Mouse (Mus musculus) spleen, postnatal 36 days (tissue): ENCODE measurements around the gene Tbpl1.

Experiments used
- DNase-seq, 2 experiments: peaks; one replicate each; pipeline ENCODE4 v3.0.0; 2022; ENCODE audit warnings: low spot score in 2 of 2, mixed read lengths in 1 of 2

Tbpl1 gene

GRCm38 (mm10) chr10:22731272-22732093 lies at the start of gene Tbpl1:
Gene Tbpl1, minus strand, starts transcription at chr10:22731938.
- peak; percentile 96 to 97 for DNase-seq

DNA sequence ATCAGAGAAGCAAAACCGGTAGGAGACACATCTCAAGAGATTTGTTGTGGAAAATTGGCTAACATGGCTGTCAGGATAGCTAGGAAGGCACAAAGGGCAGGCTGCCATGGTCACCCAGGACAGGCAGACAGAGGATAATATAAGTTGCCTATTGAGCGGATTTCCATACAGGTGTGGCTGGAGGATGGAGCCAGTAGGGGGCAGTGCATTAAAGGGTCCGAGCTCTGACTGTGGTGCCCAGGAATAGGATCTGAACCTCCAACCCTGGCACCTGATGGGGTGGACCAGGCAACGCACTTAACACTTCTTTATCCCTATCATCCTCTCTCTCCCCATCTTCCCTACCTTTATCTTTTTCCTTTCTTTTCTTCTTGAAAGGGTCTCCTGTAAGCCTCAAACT lies 49.7 kb upstream of the Tbpl1 start:
- no peak for DNase-seq

DNA sequence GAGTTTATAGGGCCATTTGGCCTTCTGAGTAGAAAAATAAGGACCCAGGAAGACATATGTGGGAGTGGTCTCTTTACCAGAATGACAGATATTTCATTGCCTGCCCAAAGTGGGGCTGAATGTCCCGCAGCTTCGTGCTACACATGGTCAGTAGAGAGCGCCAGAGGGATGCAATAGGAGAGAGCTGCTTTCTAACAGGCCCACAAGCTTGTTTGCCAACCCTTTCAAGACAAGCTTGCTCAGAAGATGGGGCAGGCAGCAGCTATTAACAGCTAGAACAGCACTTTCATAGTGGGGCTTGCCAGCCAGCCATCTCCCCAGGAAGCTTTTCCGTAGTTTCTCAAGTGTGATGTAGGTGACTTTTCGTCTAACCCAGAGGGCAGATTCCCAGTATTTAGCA lies 46.2 kb upstream of the Tbpl1 start:
- DNase-seq = no peak

GRCm38 (mm10) chr10:22776007-22776698 lies 44.4 kb upstream of the Tbpl1 start:
- DNase-seq = no peak

DNA sequence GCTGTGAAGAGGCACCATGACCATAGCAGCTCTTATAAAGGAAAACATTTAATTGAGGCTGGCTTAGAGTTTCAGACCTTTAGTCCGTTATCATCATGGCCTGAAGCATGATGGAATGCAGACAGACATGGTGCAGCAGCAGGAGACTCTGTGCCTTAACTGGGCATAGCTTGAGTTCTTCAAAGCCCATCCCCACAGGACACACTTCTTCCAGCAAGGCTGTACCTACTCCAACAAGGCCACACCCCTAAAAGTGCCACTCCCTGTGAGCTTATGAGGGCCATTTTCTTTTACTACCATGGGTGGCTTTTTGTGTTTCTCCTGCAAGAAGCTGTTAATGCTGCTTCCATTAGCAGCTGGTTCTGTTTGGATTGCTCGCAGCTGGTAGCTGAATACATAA lies 43.7 kb upstream of the Tbpl1 start:
- DNase-seq = no peak

DNA sequence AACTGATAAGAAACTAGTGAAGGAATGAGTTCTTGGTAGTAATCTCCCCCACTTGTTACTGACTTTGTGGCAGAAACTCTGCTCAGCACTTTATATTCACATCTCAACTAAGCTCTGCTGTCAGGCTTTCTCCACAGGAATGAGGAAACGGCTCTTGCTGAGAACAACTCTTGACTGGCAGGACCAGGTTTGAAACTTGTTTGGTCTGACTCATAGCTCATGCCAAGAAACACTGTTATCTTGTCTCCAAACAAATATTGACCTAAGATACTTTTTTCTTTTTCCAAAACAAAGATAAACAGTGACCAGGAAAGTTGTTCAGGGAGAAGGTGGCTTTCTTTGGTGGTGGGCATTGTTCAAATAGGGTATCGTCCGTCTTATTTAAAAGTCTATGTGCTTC lies 42.9 kb upstream of the Tbpl1 start:
- DNase-seq = no peak

GRCm38 (mm10) chr10:22754240-22754639 lies 22.5 kb upstream of the Tbpl1 start:
- no peak for DNase-seq

GRCm38 (mm10) chr10:22751175-22751682 lies 19.5 kb upstream of the Tbpl1 start:
- no peak for DNase-seq

DNA sequence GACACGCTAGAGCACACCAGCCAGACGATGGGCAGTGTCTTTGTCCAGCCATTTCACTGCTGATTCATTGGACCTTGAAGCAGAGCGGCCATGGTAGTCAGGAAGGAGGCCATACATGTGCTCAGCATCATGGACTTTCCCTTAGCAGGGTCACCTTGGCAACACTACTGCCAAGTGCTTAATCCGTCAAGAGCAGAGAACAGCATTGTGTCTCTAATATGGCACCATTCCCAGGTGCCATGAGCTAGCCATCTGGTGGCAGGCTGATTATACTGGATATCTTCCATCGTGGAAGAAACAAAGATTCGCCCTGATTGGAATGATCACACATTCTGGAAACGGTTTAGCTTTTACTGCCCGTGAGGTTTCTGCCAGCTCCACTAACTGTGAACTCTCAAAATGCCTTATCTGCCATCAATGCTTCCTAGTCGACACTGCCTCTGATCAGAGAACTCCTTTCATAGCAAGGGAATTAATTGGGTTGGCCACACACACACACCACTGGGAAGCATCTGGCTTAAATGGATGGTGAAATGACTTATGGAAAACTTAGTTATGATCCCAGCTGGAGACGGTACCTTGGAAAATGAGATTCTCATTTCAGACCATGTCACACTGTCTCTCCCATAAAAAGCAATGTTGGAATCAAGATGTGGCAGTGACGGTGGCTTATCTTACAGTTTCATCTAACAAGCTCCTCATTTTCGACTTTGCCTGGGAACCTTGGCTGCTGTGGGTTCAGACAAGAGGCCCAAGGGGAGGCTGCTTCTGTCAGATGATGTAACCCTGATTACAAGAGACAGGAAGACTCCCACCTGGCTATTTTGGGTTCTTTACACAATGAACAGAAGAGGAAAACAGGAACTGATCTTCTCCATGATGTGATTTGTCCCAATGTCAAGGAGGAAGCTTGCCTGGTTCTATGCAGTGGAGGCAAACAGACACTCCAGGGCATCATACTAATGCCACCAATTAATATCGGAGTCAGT lies 14.9 kb upstream of the Tbpl1 start:
- no peak for DNase-seq

- no peak for DNase-seq
Observed at GRCm38 (mm10) chr10:22745922-22746321, 14.2 kb upstream of the Tbpl1 start.

- DNase-seq = peak in 1 of 2 experiments; percentile 18
Observed at GRCm38 (mm10) chr10:22732181-22732580, 443 bp upstream of the Tbpl1 start.

DNA sequence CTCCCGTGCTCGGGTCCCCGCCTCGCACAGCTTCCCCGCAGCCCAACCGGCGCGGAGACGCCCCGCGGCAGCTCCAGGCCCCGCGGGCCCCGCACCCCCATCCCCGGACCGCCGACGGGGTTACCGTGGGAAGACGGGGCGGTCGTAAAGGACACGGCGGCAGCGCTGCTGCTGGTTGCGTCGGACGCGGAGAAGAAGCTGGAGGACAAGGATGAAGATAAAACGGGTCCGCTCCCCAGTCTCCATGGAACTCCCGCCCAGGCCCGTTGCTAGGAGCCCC lies 806 bp downstream of the Tbpl1 start:
- no peak for DNase-seq

DNA sequence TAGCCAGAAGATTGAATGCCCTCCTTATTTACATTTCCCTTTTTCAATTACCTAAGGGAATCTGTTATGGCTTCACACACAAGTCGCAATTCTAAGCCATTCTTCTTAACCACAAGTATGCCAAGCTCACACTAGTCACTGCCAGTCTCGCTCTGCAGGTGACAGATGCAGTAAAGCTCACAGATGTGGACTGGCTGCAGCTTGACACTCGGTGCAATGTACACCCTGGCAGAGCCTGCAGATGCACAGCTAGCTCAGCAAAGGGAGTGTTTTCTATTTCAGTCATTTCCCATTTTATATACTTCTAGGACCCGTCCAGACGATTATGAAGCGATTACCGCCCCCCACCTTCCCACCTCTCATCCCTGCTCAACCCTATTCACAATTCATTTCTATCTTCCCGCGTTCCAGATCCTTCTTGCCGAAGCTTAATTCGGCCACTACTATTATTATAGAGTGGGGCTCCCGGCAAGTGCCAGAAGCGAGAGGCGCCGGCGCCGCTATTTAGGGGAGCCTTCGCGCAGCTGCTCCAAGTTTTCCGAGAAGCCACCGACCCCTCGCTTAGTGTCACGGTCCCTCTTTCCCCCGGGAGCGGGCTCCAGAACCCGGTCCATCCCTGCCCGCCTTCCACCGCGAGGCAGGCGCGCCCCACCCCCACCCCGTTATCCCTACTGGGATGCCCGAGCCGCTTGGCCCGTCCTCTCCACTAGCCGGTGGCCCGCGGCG lies 1.3 kb downstream of the Tbpl1 start:
- DNase-seq = peak in 1 of 2 experiments; percentile 2

DNA sequence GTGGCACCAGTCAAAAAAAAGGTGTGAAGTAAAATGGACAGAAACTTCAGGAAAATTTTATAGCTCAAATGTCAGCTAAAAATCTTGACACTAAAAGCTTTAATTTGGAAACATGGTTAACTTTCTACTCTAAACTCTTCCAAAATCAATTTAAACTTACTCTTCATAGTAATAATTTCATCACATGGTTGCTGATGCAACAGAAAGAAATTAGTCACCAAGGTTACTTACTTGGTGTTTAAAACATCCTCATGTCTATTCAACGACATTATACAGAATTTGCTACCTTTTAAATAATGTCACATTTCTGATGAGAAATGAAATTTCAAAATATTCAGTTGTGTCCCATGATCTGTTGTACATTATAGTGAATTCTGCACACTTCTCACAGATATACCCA lies 3.5 kb downstream of the Tbpl1 start:
- DNase-seq = no peak

- DNase-seq = no peak
Observed at GRCm38 (mm10) chr10:22726295-22726694, 5.4 kb downstream of the Tbpl1 start.

DNA sequence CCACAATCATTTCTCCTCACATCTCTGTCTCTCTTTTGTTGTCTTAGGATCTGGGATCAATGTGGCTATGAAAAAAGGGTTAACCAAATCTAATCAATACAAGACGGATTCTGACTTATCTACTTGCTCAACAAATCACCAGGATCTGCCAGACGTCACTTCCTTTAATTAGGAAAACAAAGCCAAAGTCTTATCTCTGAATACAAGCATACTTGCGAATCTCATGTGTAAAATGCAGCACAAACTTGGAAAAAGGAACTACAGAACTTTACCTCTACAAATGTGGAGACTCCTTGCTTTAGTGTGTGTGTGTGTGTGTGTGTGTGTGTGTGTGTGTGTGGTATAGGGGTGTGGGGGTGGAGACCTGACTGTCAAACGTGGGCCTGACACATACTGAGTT lies 6.6 kb downstream of the Tbpl1 start:
- no peak for DNase-seq

DNA sequence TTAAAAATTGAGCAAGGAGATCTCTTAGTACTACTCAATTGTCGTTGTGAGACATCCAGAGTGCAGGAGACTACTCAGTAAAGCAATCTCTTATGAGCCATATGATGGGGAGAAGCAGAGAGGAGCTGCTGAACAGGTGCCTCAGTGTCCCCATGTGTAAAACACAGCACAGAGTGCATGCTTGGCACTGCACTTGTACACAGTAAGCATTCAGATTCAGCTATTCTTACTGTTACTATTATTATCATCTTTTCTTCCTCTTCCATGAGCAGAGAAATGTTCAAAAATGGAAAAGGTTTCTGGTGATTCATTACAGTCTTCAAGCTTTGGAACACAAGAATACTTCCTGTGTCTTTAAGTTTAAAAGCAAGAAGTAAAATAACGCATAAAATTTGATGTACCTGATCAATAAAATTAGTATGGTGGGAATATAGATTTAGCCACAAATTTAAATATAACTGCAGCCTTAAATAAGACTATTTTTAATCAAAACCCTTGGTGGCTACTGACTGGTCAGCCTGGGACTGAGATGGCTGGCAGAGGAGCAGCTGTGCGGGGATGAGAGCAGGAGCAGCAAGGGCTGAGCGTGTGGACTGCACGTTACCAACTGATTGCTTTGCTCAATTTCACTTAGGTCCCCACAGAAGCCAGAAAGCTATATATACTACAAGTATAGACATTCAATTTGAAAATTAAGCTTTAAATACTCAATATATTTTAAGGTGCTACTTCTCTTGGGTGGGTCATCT lies 10.8 kb downstream of the Tbpl1 start:
- DNase-seq = no peak

GRCm38 (mm10) chr10:22718475-22718874 lies 13.3 kb downstream of the Tbpl1 start:
- DNase-seq = no peak

DNA sequence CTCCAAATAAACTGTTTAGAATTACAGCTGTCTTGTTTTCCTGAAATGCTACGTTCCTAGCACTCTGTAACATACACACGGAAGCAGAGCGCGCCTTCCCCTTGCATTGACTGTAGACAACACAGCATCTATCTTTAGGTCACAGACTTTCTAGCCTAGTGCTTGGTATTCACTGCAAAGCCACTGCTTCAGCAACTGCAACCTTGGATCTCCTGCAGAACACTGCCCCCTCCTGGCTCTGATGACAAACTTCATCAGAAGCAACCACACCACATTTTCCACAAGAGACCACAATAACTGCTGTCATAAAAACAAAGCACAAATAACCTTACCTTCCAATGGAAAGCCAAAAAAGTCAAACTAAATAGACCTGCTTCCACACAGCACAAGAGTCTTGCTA lies 17.2 kb downstream of the Tbpl1 start:
- peak; percentile 17 to 26 for DNase-seq

GRCm38 (mm10) chr10:22712955-22713354 lies 18.8 kb downstream of the Tbpl1 start:
- no peak for DNase-seq
